Mouse (Mus musculus) heart, postnatal 0 days (tissue): ENCODE results near the gene Itih4.

Source experiments
- CTCF ChIP-seq: IDR thresholded peaks from 2 replicates; pipeline ENCODE4 v1.5.1; 2016; ENCODE audit warnings: antibody characterized with exemption, control low read depth, low read depth
- EP300 ChIP-seq: IDR thresholded peaks from 2 replicates; pipeline ENCODE4 v1.6.1; 2016; ENCODE audit warnings: antibody characterized with exemption, low read depth

- no peak for TF ChIP-seq CTCF
- no peak for TF ChIP-seq EP300
Observed at GRCm38 (mm10) chr14:30877827-30878226, 8.4 kb upstream of the Itih4 start.
